Mouse (Mus musculus): ENCODE data around the gene Gm20903.
"Not testable (repeated sequence)": the region's sequence is repeated elsewhere in the genome, so short reads cannot be mapped to it uniquely, and the experiment has no call there.

Gm20903 gene

GRCm38 (mm10) chrY:73669015-73669414, at the start of gene Gm20903:
Gene Gm20903 (plus strand): TSS chrY:73669315.
- not testable (repeated sequence) for DNase-seq (ENCODE audit: low read depth)
